Mouse (Mus musculus) forebrain, embryonic 15.5 days (tissue): Measurements from ENCODE around the gene Syne2. TPM values are rescaled to one million over a fixed set of nuclear protein-coding genes. Genes with fewer than 3 reads are reported as not detected.

ENCODE experiments used
- ATAC-seq: fragments of 200-750 bp; cut with Nextera tagmentation; replicated peaks from 2 replicates; pipeline ENCODE4 v1.8.0; 2017; ENCODE audit warnings: mild to moderate bottlenecking, moderate TSS enrichment, moderate library complexity
- H3K27ac ChIP-seq: fragments of 300-500 bp; sonication (generic); replicated peaks from 2 replicates; pipeline ENCODE4 v1.5.1; 2015; ENCODE audit warnings: mild to moderate bottlenecking, inconsistent platforms
- H3K27me3 ChIP-seq: fragments of 300-500 bp; sonication (generic); 2 replicates; pipeline ENCODE4 v1.6.1; 2015; ENCODE audit warnings: inconsistent platforms
- H3K36me3 ChIP-seq: fragments of 300-500 bp; sonication (generic); 2 replicates; pipeline ENCODE4 v1.6.1; 2015; ENCODE audit warnings: mild to moderate bottlenecking, inconsistent platforms
- H3K4me1 ChIP-seq: fragments of 300-500 bp; sonication (generic); 2 replicates; pipeline ENCODE4 v1.6.1; 2015; ENCODE audit warnings: inconsistent platforms
- H3K4me2 ChIP-seq: fragments of 300-500 bp; sonication (generic); replicated peaks from 2 replicates; pipeline ENCODE4 v1.6.1; 2015; ENCODE audit warnings: mild to moderate bottlenecking, inconsistent platforms
- H3K4me3 ChIP-seq: fragments of 300-500 bp; sonication (generic); 2 replicates; pipeline ENCODE4 v1.5.1; 2015; ENCODE audit warnings: mild to moderate bottlenecking, inconsistent platforms
- H3K9ac ChIP-seq: fragments of 300-500 bp; sonication (generic); replicated peaks from 2 replicates; pipeline ENCODE4 v1.6.1; 2015; ENCODE audit warnings: mild to moderate bottlenecking, inconsistent platforms
- H3K9me3 ChIP-seq: fragments of 300-500 bp; sonication (generic); 2 replicates; pipeline ENCODE4 v1.6.1; 2016; ENCODE audit warnings: inconsistent platforms
- WGBS: fragments of 180-500 bp; shearing (Covaris S2); methylation state at CpG from one replicate; pipeline ENCODE4 v1.1.7; 2015; ENCODE audit warnings: mixed read lengths; 5-methylcytosine and 5-hydroxymethylcytosine counted together
- polyA plus RNA-seq: library from polyadenylated mRNA; unstranded; fragments of >200 nt; fragmentation: Nextera tagmentation; extraction: Ambion mirVana; gene quantifications from 2 replicates; pipeline ENCODE4 v1.2.1, GENCODE M21; 2015

Syne2 gene
- polyA plus RNA-seq, 1 experiment from 2014 or later = 116 TPM

DNA sequence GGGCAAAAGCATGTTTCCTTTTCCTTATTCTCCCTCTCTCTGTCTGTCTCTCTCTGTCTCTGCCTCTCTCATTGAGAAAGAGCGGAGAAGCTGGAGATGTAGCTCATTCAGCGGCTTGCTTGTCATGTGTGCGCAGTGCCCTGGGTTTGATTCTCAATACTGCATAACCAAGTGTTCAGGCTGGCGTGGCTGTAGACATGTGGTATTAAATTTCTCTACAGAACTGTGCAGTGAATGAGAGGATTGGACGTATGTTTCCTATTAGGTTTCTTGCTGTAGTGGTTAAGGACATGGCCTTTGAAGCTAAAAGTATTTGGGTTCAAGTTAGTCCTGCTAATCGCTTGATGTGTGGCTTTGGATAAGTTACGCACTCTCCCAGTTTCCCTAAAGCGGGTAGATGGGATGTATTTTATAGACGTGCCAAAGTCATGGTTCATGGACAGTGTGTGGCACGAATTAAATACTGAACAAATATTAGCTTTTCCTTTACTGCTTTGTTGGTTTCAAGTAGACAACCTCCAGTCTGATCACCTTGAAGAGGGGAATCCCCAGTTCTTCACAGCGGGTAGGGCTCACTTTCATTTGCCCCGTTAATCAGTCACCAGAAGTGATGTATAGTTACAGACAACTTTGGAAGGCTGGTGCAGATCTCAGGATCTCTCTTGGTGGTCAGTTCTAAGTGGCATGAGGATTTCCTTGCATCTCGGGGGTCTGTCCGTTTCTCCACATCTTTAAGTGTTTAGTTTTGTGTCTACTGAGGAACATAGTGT is 16.2 kb downstream of the Syne2 start:
- no peaks in the 10 kb centered on the region for H3K27me3 ChIP-seq
- peaks cover 18% of the 10 kb centered on the region for H3K4me1 ChIP-seq
- H3K27ac ChIP-seq = no peak overlapping the region
- H3K9me3 ChIP-seq = no peaks in the 10 kb centered on the region
- no peak overlapping the region for H3K4me3 ChIP-seq
- H3K4me2 ChIP-seq = no peak overlapping the region
- ATAC-seq = no peak
- no peak overlapping the region for H3K9ac ChIP-seq
- H3K36me3 ChIP-seq = no peaks in the 10 kb centered on the region
- 72% methylated on average over 14 of the region's 14 CpGs for WGBS

GRCm38 (mm10) chr12:75836524-75836962 is 18.6 kb downstream of the Syne2 start:
- no peaks in the 10 kb centered on the region for H3K9me3 ChIP-seq
- no peak overlapping the region for H3K4me2 ChIP-seq
- H3K9ac ChIP-seq = no peak overlapping the region
- ATAC-seq = no peak
- peaks cover 25% of the 10 kb centered on the region for H3K4me1 ChIP-seq
- no peak overlapping the region for H3K4me3 ChIP-seq
- no peaks in the 10 kb centered on the region for H3K36me3 ChIP-seq
- 40% methylated on average over 11 of the region's 11 CpGs for WGBS
- H3K27me3 ChIP-seq = no peaks in the 10 kb centered on the region
- no peak overlapping the region for H3K27ac ChIP-seq

GRCm38 (mm10) chr12:75837462-75837861 is 19.5 kb downstream of the Syne2 start:
- WGBS = 85% methylated on average over 4 of the region's 4 CpGs
- no peak for ATAC-seq

GRCm38 (mm10) chr12:75839083-75839736 is 21.3 kb downstream of the Syne2 start:
- Histone ChIP-seq H3K27ac (no peak overlapping the region), H3K9ac (no peak overlapping the region), H3K4me1 (peaks cover 25% of the 10 kb centered on the region), H3K9me3 (no peaks in the 10 kb centered on the region), H3K27me3 (no peaks in the 10 kb centered on the region), H3K4me3 (no peak overlapping the region), H3K36me3 (no peaks in the 10 kb centered on the region), H3K4me2 (no peak overlapping the region)
- ATAC-seq = no peak
- WGBS = 44% methylated on average over 11 of the region's 11 CpGs

More at GRCm38 (mm10) chr12:75837462-75837861, 19.5 kb downstream of the Syne2 start:
- Histone ChIP-seq H3K4me1 (peaks cover 25% of the 10 kb centered on the region), H3K27ac (no peak overlapping the region), H3K27me3 (no peaks in the 10 kb centered on the region), H3K4me2 (no peak overlapping the region), H3K9me3 (no peaks in the 10 kb centered on the region), H3K4me3 (no peak overlapping the region), H3K36me3 (no peaks in the 10 kb centered on the region), H3K9ac (no peak overlapping the region)

GRCm38 (mm10) chr12:75841183-75841582 is 23.2 kb downstream of the Syne2 start:
- 75% methylated on average over 7 of the region's 7 CpGs for WGBS
- 0 out of 2 replicates have a peak, but pooled peaks have one; percentile 43 for ATAC-seq

GRCm38 (mm10) chr12:75844311-75844710 is 26.4 kb downstream of the Syne2 start:
- no peak overlapping the region for H3K4me3 ChIP-seq
- H3K36me3 ChIP-seq = no peaks in the 10 kb centered on the region
- WGBS = 82% methylated on average over 4 of the region's 4 CpGs
- no peak overlapping the region for H3K27ac ChIP-seq
- H3K9me3 ChIP-seq = no peaks in the 10 kb centered on the region
- no peak overlapping the region for H3K9ac ChIP-seq
- no peaks in the 10 kb centered on the region for H3K27me3 ChIP-seq
- no peak overlapping the region for H3K4me2 ChIP-seq
- H3K4me1 ChIP-seq = peaks cover 6% of the 10 kb centered on the region
- ATAC-seq = no peak

More at GRCm38 (mm10) chr12:75841183-75841582, 23.2 kb downstream of the Syne2 start:
- Histone ChIP-seq H3K9ac (no peak overlapping the region), H3K4me3 (no peak overlapping the region), H3K9me3 (no peaks in the 10 kb centered on the region), H3K27ac (no peak overlapping the region), H3K36me3 (no peaks in the 10 kb centered on the region), H3K4me1 (peaks cover 19% of the 10 kb centered on the region), H3K4me2 (no peak overlapping the region), H3K27me3 (no peaks in the 10 kb centered on the region)

- no peaks in the 10 kb centered on the region for H3K9me3 ChIP-seq
- H3K9ac ChIP-seq = no peak overlapping the region
- no peak for ATAC-seq
- H3K4me2 ChIP-seq = no peak overlapping the region
- H3K36me3 ChIP-seq = no peaks in the 10 kb centered on the region
- no peaks in the 10 kb centered on the region for H3K27me3 ChIP-seq
- no peak overlapping the region for H3K27ac ChIP-seq
- no peak overlapping the region for H3K4me3 ChIP-seq
- 74% methylated on average over 9 of the region's 9 CpGs for WGBS
- no peaks in the 10 kb centered on the region for H3K4me1 ChIP-seq
Measured at GRCm38 (mm10) chr12:75845070-75845469, 27.1 kb downstream of the Syne2 start.

DNA sequence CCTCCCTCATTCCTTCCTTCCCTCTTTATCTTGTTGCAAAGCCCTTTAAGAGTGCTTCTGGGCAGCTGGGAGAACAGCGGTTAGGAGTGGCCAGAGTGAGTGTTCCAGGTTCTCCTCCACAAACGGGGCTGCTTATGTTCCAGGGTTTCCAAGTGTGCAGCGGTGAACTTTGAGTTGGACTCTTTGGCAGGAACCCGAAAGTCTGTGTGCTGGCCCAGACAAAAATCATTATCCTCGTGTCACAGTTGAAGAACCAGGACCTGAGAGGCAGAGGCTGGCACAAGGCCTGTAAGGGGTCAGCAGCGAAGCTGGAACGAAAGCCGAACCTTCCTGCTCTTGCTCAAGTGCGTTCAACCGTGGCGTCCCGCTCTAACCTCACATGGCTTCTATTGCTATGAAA is 28.6 kb downstream of the Syne2 start:
- Histone ChIP-seq H3K27ac (no peak overlapping the region), H3K27me3 (no peaks in the 10 kb centered on the region), H3K4me3 (no peak overlapping the region), H3K36me3 (no peaks in the 10 kb centered on the region), H3K9ac (no peak overlapping the region), H3K4me2 (no peak overlapping the region), H3K4me1 (no peaks in the 10 kb centered on the region), H3K9me3 (no peaks in the 10 kb centered on the region)
- WGBS = 83% methylated on average over 12 of the region's 12 CpGs
- no peak for ATAC-seq

DNA sequence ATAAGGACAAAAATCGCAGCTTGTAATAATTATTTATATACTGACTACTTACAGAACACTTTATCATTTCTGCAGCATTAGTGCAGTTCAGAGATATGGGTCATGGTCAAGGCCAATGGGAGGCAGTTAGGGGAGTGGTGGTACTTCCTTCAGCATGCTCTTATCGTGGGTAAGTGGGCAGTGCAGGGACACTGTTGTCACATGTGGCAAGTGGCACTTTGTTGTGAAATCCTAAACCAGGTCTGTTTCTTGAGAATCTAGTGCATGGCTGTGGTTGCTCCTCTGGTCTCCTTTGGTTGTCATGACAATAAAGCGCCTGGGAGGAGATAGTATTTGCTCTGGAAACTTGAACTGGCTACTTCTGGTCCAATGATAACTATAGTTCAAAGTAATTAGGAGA is 32.3 kb downstream of the Syne2 start:
- H3K36me3 ChIP-seq = no peaks in the 10 kb centered on the region
- no peak for ATAC-seq
- no peaks in the 10 kb centered on the region for H3K27me3 ChIP-seq
- H3K9me3 ChIP-seq = no peaks in the 10 kb centered on the region
- no peak overlapping the region for H3K27ac ChIP-seq
- WGBS = 78% methylated on average over 3 of the region's 3 CpGs
- no peak overlapping the region for H3K4me2 ChIP-seq
- H3K4me1 ChIP-seq = peaks cover 10% of the 10 kb centered on the region
- no peak overlapping the region for H3K4me3 ChIP-seq
- H3K9ac ChIP-seq = no peak overlapping the region

DNA sequence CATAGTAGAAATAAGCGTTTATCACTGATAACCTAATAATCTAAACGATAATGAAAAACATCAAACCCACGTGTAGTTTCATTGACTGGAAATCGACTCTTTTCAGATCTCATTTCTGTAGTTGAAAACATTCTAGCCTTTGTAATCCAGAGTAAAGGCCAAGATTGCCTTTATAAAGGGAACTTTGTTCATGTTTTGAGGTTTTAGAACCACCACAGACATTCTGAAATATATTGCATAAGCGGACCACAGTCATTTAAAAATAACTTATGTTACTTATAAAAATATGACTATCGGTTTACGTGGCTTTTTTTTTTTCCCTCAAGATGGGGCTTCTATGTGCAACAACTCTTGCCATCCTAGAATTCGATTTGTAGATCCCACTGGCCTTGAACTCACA is 33.5 kb downstream of the Syne2 start:
- ATAC-seq = no peak
- no peaks in the 10 kb centered on the region for H3K9me3 ChIP-seq
- no peaks in the 10 kb centered on the region for H3K27me3 ChIP-seq
- no peak overlapping the region for H3K27ac ChIP-seq
- H3K4me1 ChIP-seq = peaks cover 14% of the 10 kb centered on the region
- WGBS = 88% methylated on average over 8 of the region's 8 CpGs
- H3K9ac ChIP-seq = no peak overlapping the region
- H3K4me3 ChIP-seq = no peak overlapping the region
- H3K36me3 ChIP-seq = no peaks in the 10 kb centered on the region
- no peak overlapping the region for H3K4me2 ChIP-seq

GRCm38 (mm10) chr12:75852384-75852783 is 34.5 kb downstream of the Syne2 start:
- no peaks in the 10 kb centered on the region for H3K9me3 ChIP-seq
- no peak overlapping the region for H3K4me2 ChIP-seq
- H3K36me3 ChIP-seq = no peaks in the 10 kb centered on the region
- no peak overlapping the region for H3K4me3 ChIP-seq
- ATAC-seq = no peak
- no peaks in the 10 kb centered on the region for H3K27me3 ChIP-seq
- 54% methylated on average over 6 of the region's 6 CpGs for WGBS
- peaks cover 19% of the 10 kb centered on the region for H3K4me1 ChIP-seq
- H3K9ac ChIP-seq = no peak overlapping the region
- no peak overlapping the region for H3K27ac ChIP-seq

- Histone ChIP-seq H3K27me3 (no peaks in the 10 kb centered on the region), H3K9ac (no peak overlapping the region), H3K4me3 (no peak overlapping the region), H3K4me2 (no peak overlapping the region), H3K4me1 (peaks cover 19% of the 10 kb centered on the region), H3K27ac (no peak overlapping the region), H3K9me3 (no peaks in the 10 kb centered on the region), H3K36me3 (no peaks in the 10 kb centered on the region)
- 59% methylated on average over 8 of the region's 8 CpGs for WGBS
- ATAC-seq = no peak
Measured at GRCm38 (mm10) chr12:75853559-75853958, 35.6 kb downstream of the Syne2 start.
